17 mouse cellular contexts compared by ENCODE assay signal in the genomic region with DNA sequence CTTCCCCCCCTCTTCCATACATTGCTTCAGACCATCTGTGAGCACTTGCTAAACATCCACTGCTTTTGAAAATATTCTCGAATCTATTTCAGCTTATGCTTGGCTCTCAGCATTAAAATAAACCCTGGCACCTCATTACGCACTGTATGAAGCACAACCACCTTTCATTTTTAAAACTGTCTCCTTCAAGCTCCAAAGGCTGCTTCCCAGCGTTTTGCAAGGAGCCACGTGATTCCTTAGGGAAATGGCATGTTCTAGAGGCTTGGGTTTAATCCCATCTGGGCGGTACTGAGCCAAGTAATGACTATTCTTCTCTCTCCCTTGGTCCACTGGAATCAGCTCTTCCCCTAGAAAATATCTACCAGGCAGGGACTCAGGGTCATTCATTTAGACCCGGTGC.
DNase-seq lines count a peak whose midpoint lies in the region; ATAC-seq lines count a peak whose summit lies in the region.
"Had no signal": no experiment of that assay in that cellular context is flagged by ENCODE, and none has a peak within 500 bp of the region (broad histone marks: within the 10 kb centered on the region; RNA-seq: fewer than 3 reads in every experiment).

No protein-coding gene starts in this region.

- no peak for ATAC-seq in megakaryocyte progenitor cell, adult 5-6 weeks (replicated peaks; ENCODE audit: poor library complexity)
- ATAC-seq: forebrain, embryonic 16.5 days; intestine, embryonic 16.5 days had no signal

- peak; percentile 10 for DNase-seq in layer of hippocampus, adult 9-11 months
- no peak for DNase-seq in layer of hippocampus, postnatal 36 days
- peak; percentile 19 to 44 for DNase-seq in frontal cortex, postnatal 10 days (ENCODE audit: low spot score in 2 of 2)
- peak; percentile 32 to 91 for DNase-seq in left cerebral cortex, postnatal 25 days (ENCODE audit: low spot score in 2 of 2)
- peak; percentile 28 to 52 for DNase-seq in right cerebral cortex, postnatal 36 days (ENCODE audit: low spot score in 2 of 2)
- DNase-seq in cerebellum, adult 11 months = no peak
- DNase-seq in retina, embryonic 14.5 days (ENCODE audit: low spot score) = no peak
- DNase-seq: B cell, adult 2 months; cerebellum, adult 11-12 months; cerebellum, postnatal 14 days; embryo, embryonic 11 days; heart, postnatal 10 days; midbrain, embryonic 14.5 days; thymus, postnatal 36 days had no signal

- intact Hi-C loops in left cerebral cortex, postnatal 25 days (cut with DNase I) = no loop called here

Comparison
In these comparisons a context has a peak if more than half of its experiments do, and no peak if none do; other contexts are left out.
1. DNase-seq: peak in layer of hippocampus, adult 9-11 months (single experiment), frontal cortex, postnatal 10 days (2 of 2), left cerebral cortex, postnatal 25 days (2 of 2) and right cerebral cortex, postnatal 36 days (2 of 2); none in layer of hippocampus, postnatal 36 days (0 of 2), cerebellum, adult 11 months (single experiment) and retina, embryonic 14.5 days (single experiment).